Mouse (Mus musculus) liver, embryonic 16.5 days (tissue): Measurements from ENCODE around the gene Calhm2. TPM values are rescaled to one million over a fixed set of nuclear protein-coding genes. Genes with fewer than 3 reads are reported as not detected.
A peak's percentile ranks its signal among the peaks of the same experiment; 100 is the strongest.
"Not testable (repeated sequence)": the region's sequence is repeated elsewhere in the genome, so short reads cannot be mapped to it uniquely, and the experiment has no call there.

Experiments used
- ATAC-seq: fragments of 200-750 bp; cut with Nextera tagmentation; 2 replicates; pipeline ENCODE4 v1.8.0; 2017; ENCODE audit warnings: low read depth, mild to moderate bottlenecking, moderate number of reproducible peaks, moderate library complexity
- H3K27ac ChIP-seq: fragments of 300-500 bp; sonication (generic); 2 replicates; pipeline ENCODE4 v1.5.1; 2014; ENCODE audit warnings: mild to moderate bottlenecking, low read length
- H3K27me3 ChIP-seq: fragments of 300-500 bp; sonication (generic); 2 replicates; pipeline ENCODE4 v1.6.1; 2014; ENCODE audit warnings: low read depth, low read length, mixed read lengths; ENCODE audit not compliant: control insufficient read depth, insufficient read depth
- H3K36me3 ChIP-seq: fragments of 300-500 bp; sonication (generic); 2 replicates; pipeline ENCODE4 v1.6.1; 2014; ENCODE audit warnings: mild to moderate bottlenecking; ENCODE audit not compliant: control insufficient read depth, insufficient read depth
- H3K4me1 ChIP-seq: fragments of 300-500 bp; sonication (generic); 2 replicates; pipeline ENCODE4 v1.6.1; 2014; ENCODE audit warnings: low read depth, low read length, mixed read lengths; ENCODE audit not compliant: control insufficient read depth
- H3K4me2 ChIP-seq: fragments of 300-500 bp; sonication (generic); 2 replicates; pipeline ENCODE4 v1.6.1; 2014; ENCODE audit warnings: low read depth, low read length, mixed read lengths
- H3K4me3 ChIP-seq: fragments of 300-500 bp; sonication (generic); 2 replicates; pipeline ENCODE4 v1.5.1; 2014; ENCODE audit warnings: low read depth, mild to moderate bottlenecking, low read length
- H3K9ac ChIP-seq: fragments of 300-500 bp; sonication (generic); 2 replicates; pipeline ENCODE4 v1.6.1; 2014; ENCODE audit warnings: low read depth, low read length
- H3K9me3 ChIP-seq: fragments of 300-500 bp; sonication (generic); replicated peaks from 2 replicates; pipeline ENCODE4 v1.6.1; 2016; ENCODE audit warnings: low read length; ENCODE audit not compliant: control insufficient read depth
- WGBS: fragments of 180-500 bp; shearing (Covaris S2); extraction: QIAGEN DNeasy Blood & Tissue Kit; methylation state at CpG from one replicate; pipeline ENCODE4 v1.1.7; 2014; ENCODE audit not compliant: insufficient replicate concordance; 5-methylcytosine and 5-hydroxymethylcytosine counted together
- polyA plus RNA-seq: library from polyadenylated mRNA; unstranded; fragments of >200 nt; fragmentation: Nextera tagmentation; extraction: Ambion mirVana; gene quantifications from 2 replicates; pipeline ENCODE4 v1.2.1, GENCODE M21; 2015

Gene Calhm2
- polyA plus RNA-seq, 1 experiment from 2014 or later: 1.9 TPM

DNA sequence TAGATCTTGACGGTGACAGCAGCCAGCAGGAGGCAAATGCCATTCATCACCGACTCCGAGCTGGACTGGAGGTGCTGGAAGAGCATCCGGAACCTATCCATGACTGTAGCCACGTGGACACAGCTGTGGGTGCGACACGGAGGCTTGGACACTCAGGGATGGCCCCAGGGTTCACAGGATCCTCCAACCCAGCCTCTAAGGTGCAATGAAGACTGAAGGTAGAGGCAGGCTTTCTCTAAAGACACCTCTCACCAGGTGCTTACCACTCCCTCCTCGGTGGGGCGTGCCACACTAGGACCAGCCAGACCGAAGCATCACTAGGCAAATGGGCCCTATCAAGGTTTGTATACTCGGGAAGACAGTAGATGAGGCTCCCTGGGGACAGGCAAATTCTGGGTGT, 19.6 kb upstream of the Calhm2 start, which contains the start of gene Calhm3:
Calhm3 (minus strand) TSS at position 101 of the 400 bp plus-strand sequence.
- Histone ChIP-seq H3K4me2 (no peak within 1 kb of the TSS), H3K9me3 (no peaks in the 10 kb centered on the region), H3K27me3 (no peaks in the 10 kb centered on the region), H3K9ac (no peak within 1 kb of the TSS), H3K36me3 (no peaks in the 10 kb centered on the region), H3K4me1 (no peaks in the 10 kb centered on the region), H3K27ac (no peak within 1 kb of the TSS), H3K4me3 (no peak within 1 kb of the TSS)
- 66% methylated on average over 11 of the region's 11 CpGs for WGBS
- ATAC-seq: no peak

DNA sequence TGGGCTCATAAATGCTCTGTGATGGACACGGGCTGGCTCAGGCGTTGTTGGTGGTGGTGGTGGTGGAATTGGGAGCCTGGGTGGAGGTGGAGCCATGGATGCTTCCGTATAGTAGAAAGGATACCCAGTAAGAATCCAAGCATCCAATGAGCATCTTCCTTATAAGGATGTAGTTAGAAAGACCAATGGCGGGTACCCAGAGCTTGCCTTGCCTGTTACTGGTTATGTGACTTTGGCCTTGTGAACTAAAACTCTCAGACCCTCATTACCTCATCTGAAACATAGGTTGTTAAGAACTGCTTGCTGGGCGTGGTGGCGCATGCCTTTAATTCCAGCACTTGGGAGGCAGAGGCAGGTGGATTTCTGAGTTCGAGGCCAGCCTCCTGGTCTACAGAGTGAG, 15.7 kb upstream of the Calhm2 start:
- H3K27me3 ChIP-seq: no peaks in the 10 kb centered on the region; the same call in 1 of the 2 replicates
- ATAC-seq: no peak
- H3K9ac ChIP-seq: no peak overlapping the region
- H3K4me3 ChIP-seq: no peak overlapping the region
- no peaks in the 10 kb centered on the region for H3K36me3 ChIP-seq
- 63% methylated on average over 7 of the region's 7 CpGs for WGBS
- no peak overlapping the region for H3K4me2 ChIP-seq
- no peak overlapping the region for H3K27ac ChIP-seq
- no peaks in the 10 kb centered on the region for H3K9me3 ChIP-seq
- H3K4me1 ChIP-seq: no peaks in the 10 kb centered on the region

DNA sequence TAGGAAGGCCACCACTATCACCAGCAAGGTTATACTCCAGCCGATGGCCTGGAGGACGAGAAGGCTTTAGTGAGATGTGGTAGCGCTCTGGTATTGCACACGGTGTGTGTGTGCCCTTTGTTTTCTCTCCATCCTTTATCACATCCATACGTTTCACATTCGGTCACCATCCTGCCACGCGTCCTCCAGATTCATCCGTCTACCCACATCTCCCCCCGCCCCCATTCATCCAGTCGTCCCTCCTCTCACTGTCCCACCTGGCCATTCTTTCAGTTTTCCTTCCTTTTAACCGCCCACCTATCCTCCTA, 13.9 kb upstream of the Calhm2 start:
- no peaks in the 10 kb centered on the region for H3K4me1 ChIP-seq
- H3K9me3 ChIP-seq: no peaks in the 10 kb centered on the region
- 50% methylated on average over 12 of the region's 12 CpGs for WGBS
- no peaks in the 10 kb centered on the region; the same call in 1 of the 2 replicates for H3K27me3 ChIP-seq
- H3K36me3 ChIP-seq: no peaks in the 10 kb centered on the region
- no peak for ATAC-seq
- H3K9ac ChIP-seq: no peak overlapping the region
- no peak overlapping the region for H3K4me2 ChIP-seq
- no peak overlapping the region for H3K27ac ChIP-seq
- no peak overlapping the region for H3K4me3 ChIP-seq

DNA sequence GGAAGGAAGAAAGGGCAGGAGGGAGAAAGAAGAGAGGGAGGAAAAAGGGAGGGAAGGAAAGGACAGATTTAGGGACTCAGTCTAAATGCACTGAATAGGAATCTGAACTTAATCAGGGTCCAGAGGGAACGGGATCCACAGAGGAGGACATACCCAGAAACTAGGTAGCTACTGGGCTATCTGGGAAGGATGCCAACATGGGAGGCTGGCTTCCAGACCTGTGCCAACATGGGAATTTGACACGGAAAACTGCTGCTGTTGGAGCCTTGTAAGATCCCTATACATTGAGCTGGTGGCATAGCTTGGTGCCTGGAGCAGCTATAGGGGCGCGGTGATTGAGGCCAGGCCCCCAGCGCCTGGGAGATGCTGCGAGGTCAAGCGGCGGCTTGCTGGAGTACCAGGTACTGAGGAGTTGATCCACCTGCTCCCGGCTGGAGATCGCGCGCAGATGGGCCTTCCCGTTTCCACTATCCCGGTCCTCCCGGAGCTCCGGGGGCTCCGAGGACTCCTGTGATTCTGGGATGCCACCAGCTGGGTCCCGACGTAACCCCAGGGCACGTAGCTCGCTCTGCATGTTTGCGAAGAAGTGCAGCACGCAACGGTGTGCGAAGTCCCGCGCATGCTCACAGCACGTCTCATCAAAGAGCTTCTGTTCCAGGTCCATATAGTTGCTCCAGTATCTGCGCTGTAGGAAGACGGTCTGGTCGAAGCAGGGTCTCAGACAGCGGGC, 13.4 kb upstream of the Calhm2 start:
- 23% methylated on average over 32 of the region's 32 CpGs for WGBS
- Histone ChIP-seq H3K4me2 (no peak overlapping the region), H3K36me3 (no peaks in the 10 kb centered on the region), H3K4me1 (no peaks in the 10 kb centered on the region), H3K9ac (no peak overlapping the region), H3K4me3 (no peak overlapping the region), H3K27ac (no peak overlapping the region), H3K9me3 (no peaks in the 10 kb centered on the region), H3K27me3 (no peaks in the 10 kb centered on the region; the same call in 1 of the 2 replicates)
- ATAC-seq: no peak

DNA sequence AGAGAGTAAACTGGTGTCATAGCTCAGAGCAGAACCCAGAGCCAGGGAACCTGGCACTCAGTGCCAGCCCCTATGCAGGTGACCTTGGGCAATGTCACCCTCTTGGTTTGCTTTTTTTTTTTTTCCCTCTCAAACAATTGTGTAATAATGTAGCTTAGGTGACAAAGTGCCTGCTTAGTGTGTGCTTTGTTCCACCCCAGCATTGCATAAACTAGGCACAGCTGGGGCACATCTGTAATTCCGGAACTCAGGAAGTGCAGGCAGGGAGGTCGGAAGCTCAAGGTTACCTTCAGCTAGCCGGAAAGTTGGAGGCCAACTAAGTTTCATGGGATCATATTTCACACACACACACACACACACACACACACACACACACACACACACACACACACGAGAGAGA, 11.8 kb upstream of the Calhm2 start:
- H3K4me2 ChIP-seq: no peak overlapping the region
- WGBS: 50% methylated on average over 3 of the region's 4 CpGs
- H3K9ac ChIP-seq: no peak overlapping the region
- H3K27me3 ChIP-seq: no peaks in the 10 kb centered on the region; the same call in 1 of the 2 replicates
- no peak overlapping the region for H3K4me3 ChIP-seq
- no peaks in the 10 kb centered on the region for H3K4me1 ChIP-seq
- ATAC-seq: peak; percentile 48
- no peaks in the 10 kb centered on the region for H3K9me3 ChIP-seq
- no peaks in the 10 kb centered on the region for H3K36me3 ChIP-seq
- no peak overlapping the region for H3K27ac ChIP-seq

DNA sequence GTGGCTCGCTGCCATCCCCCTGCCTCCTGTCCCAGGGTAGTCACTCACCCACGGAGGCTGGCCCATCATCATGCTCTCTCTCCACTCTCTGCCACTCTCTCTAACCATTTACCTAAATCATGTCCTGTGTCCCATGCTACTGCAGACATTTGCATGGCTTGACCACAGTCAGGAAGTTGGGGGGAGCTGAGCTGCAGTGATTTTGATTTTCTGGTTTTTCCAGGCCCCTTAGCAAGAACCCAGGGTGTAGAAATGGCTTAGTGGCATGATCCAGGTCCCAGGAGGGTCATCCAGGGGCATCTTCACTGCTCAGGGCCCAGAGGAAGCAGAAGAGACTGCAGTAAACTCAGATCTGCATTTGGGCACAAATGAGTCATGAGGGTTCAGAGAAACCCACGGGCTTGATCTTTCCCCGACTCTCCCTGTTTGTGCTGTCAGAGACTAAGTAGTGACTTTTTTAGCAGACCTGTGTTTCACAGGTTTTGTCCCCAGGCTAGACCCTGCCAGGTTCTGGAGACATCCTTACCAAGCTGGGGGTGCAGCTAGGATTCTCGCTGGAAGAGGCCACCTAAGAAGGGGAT, 10.3 kb upstream of the Calhm2 start:
- no peaks in the 10 kb centered on the region; the same call in none of the 2 replicates for H3K27me3 ChIP-seq
- no peak for ATAC-seq

DNA sequence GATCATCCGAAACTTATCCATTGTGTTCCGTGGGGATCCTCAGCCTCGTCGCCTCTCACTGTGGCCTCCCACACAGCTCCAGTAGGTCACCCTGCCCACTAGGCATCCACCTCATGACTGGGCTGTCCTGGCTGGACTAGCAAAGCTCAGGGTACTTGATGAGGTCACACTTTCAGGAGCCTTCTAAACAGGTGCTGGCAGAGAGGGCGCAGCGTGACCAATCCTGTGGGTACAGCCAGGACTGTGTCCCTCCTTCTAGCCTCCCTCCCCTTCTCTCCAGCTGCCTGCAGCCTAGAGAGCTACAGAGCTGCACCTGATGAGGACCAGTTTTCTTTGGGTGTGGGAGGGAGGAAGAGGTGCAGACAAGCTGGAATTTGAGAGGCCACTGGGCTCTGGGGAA, 6.1 kb upstream of the Calhm2 start, which contains the start of gene Calhm1:
Calhm1 (minus strand) TSS at position 101 of the 400 bp plus-strand sequence.
- WGBS: 77% methylated on average over 6 of the region's 6 CpGs
- ATAC-seq: no peak
- H3K27me3 ChIP-seq: no peaks in the 10 kb centered on the region; the same call in 1 of the 2 replicates
- H3K4me3 ChIP-seq: no peak within 1 kb of the TSS
- no peaks in the 10 kb centered on the region for H3K4me1 ChIP-seq
- H3K36me3 ChIP-seq: no peaks in the 10 kb centered on the region
- H3K9ac ChIP-seq: no peak within 1 kb of the TSS
- no peak within 1 kb of the TSS for H3K4me2 ChIP-seq
- no peaks in the 10 kb centered on the region for H3K9me3 ChIP-seq
- H3K27ac ChIP-seq: no peak within 1 kb of the TSS

More for the DNA sequence above, 10.3 kb upstream of the Calhm2 start:
- WGBS: 52% methylated on average over 5 of the region's 5 CpGs
- H3K4me2 ChIP-seq: no peak overlapping the region
- no peaks in the 10 kb centered on the region for H3K36me3 ChIP-seq
- H3K4me1 ChIP-seq: no peaks in the 10 kb centered on the region
- no peak overlapping the region for H3K4me3 ChIP-seq
- no peak overlapping the region for H3K9ac ChIP-seq
- no peak overlapping the region for H3K27ac ChIP-seq
- H3K9me3 ChIP-seq: no peaks in the 10 kb centered on the region

DNA sequence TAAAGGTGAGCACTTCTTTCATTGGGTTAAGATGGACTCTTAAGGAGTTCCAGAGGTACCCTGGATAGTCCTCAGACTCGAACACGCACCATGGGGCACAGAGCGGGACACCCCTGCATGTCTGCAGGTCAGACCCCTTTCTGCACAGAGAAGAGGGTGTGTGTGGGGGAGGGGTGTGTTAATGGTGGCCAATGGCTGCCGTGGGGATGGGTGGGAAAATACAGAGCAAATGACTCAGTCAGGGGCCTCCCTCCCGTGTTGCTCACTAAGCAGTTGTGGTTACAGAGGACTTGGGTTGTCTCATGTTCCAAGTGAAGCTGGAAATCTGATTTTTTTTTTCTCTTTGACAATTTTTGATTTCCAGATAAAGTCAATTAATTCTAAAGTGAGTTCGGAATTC, 4.3 kb upstream of the Calhm2 start:
- Histone ChIP-seq H3K4me3 (no peak overlapping the region), H3K9ac (no peak overlapping the region), H3K36me3 (no peaks in the 10 kb centered on the region), H3K9me3 (no peaks in the 10 kb centered on the region), H3K4me2 (no peak overlapping the region), H3K27me3 (peaks cover 3% of the 10 kb centered on the region), H3K27ac (no peak overlapping the region), H3K4me1 (no peaks in the 10 kb centered on the region; the same call in 1 of the 2 replicates)
- ATAC-seq: no peak
- 57% methylated on average over 6 of the region's 6 CpGs for WGBS

DNA sequence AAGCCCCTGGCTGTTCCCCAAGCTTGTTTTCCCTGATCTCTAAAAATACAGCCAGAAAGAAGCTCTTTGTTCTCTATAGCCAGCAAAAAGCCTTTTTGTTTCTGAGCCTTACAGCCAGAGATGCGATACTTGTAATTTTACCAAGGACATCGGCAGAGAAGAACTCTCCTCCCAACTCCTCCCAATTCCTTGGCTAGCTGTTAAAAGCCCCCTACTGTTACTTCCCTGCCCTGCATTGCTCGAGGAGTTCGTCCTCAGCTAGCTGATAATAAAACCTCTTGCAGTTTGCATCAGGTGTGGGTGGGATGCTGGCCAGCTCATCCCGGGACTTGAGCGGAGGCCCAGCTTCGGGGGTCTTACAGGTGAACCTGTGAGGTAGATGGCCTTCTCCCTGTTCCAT, 1.5 kb upstream of the Calhm2 start:
- WGBS: 45% methylated on average over 7 of the region's 7 CpGs
- ATAC-seq, H3K4me3 ChIP-seq: not testable (repeated sequence)

More for the DNA sequence above, 1.5 kb upstream of the Calhm2 start:
- H3K27me3 ChIP-seq, H3K9ac ChIP-seq, H3K27ac ChIP-seq, H3K4me2 ChIP-seq, H3K4me1 ChIP-seq, H3K9me3 ChIP-seq, H3K36me3 ChIP-seq: not testable (repeated sequence)
